Comparison of ENCODE assay signal across 28 mouse cellular contexts in the genomic region with DNA sequence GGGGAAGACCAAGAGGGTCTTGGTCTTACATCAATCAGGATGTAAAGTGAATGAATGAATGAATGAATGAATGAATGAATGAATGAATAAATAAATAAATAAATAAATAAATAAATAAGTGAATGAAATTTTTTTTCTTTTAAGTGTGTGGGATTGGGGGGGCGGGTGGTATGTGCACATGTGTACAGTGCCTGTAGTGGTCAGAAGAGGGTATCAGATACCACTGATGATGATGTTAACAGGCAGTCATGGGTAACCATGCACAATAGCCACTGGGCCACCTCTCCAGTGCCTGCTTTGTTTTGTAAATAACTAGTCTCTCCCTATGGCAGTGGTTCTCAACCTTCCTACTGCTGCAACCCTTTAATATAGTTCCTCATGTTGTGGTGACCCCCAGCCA. TPM values are rescaled to one million over a fixed set of nuclear protein-coding genes. Genes with fewer than 3 reads are reported as not detected.
DNase-seq lines count a peak whose midpoint lies in the region; ATAC-seq lines count a peak whose summit lies in the region.
"Had no signal": no experiment of that assay in that cellular context is flagged by ENCODE, and none has a peak within 500 bp of the region (broad histone marks: within the 10 kb centered on the region; RNA-seq: fewer than 3 reads in every experiment).

No protein-coding gene starts in this region.

- no peaks in the 10 kb centered on the region for H3K27me3 ChIP-seq in hindbrain, embryonic 15.5 days
- H3K27me3 ChIP-seq in hindbrain, embryonic 13.5 days: no peaks in the 10 kb centered on the region
- H3K27me3 ChIP-seq in midbrain, embryonic 11.5 days (ENCODE audit: control insufficient read depth, insufficient read depth, low read length): no peaks in the 10 kb centered on the region
- no peaks in the 10 kb centered on the region for H3K27me3 ChIP-seq in midbrain, embryonic 16.5 days (ENCODE audit: control insufficient read depth, insufficient read depth, low read depth, low read length)
- H3K27me3 ChIP-seq in limb, embryonic 10.5 days (ENCODE audit: low read depth, poor library complexity, severe bottlenecking): no peaks in the 10 kb centered on the region
- H3K27me3 ChIP-seq: embryonic facial prominence, embryonic 12.5 days; forebrain, embryonic 13.5 days; forebrain, embryonic 15.5 days had no signal

- H3K27ac ChIP-seq in hindbrain, embryonic 15.5 days (replicated peaks): no peak overlapping the region
- no peak overlapping the region for H3K27ac ChIP-seq in hindbrain, embryonic 13.5 days
- no peak overlapping the region for H3K27ac ChIP-seq in midbrain, embryonic 11.5 days (ENCODE audit: low read depth, low read length)
- H3K27ac ChIP-seq in midbrain, embryonic 16.5 days (ENCODE audit: low read length): no peak overlapping the region
- H3K27ac ChIP-seq in limb, embryonic 10.5 days: no peak overlapping the region
- H3K27ac ChIP-seq: embryonic facial prominence, embryonic 10.5 days; embryonic facial prominence, embryonic 12.5 days; forebrain, embryonic 13.5 days; forebrain, embryonic 15.5 days had no signal

- DNase-seq in midbrain, embryonic 11.5 days (ENCODE audit: low spot score, missing footprints): no peak
- DNase-seq in limb, embryonic 10.5 days (ENCODE audit: low spot score): peak; percentile 3
- DNase-seq in lung, postnatal 10 days: no peak
- DNase-seq in gastrocnemius, postnatal 36 days: no peak
- DNase-seq: adrenal gland, adult 2 months; adrenal gland, postnatal 10 days; adrenal gland, postnatal 25 days; cerebellum, adult 11-12 months; cerebellum, adult 2 months; cerebellum, adult 9-10 months; cerebellum, postnatal 10 days; cerebellum, postnatal 25 days had no signal

- H3K4me2 ChIP-seq in hindbrain, embryonic 15.5 days: no peak overlapping the region
- H3K4me2 ChIP-seq in hindbrain, embryonic 13.5 days: no peak overlapping the region
- no peak overlapping the region for H3K4me2 ChIP-seq in midbrain, embryonic 11.5 days
- no peak overlapping the region for H3K4me2 ChIP-seq in midbrain, embryonic 16.5 days (ENCODE audit: low read length)
- H3K4me2 ChIP-seq: embryonic facial prominence, embryonic 12.5 days; forebrain, embryonic 13.5 days; forebrain, embryonic 15.5 days had no signal

- H3K4me1 ChIP-seq in hindbrain, embryonic 15.5 days (replicated peaks): no peaks in the 10 kb centered on the region
- no peaks in the 10 kb centered on the region for H3K4me1 ChIP-seq in hindbrain, embryonic 13.5 days (replicated peaks)
- no peaks in the 10 kb centered on the region for H3K4me1 ChIP-seq in midbrain, embryonic 11.5 days (ENCODE audit: control insufficient read depth, insufficient read depth, low read length)
- no peaks in the 10 kb centered on the region for H3K4me1 ChIP-seq in midbrain, embryonic 16.5 days (ENCODE audit: control insufficient read depth, insufficient read depth, low read length)
- H3K4me1 ChIP-seq in limb, embryonic 10.5 days: no peaks in the 10 kb centered on the region
- H3K4me1 ChIP-seq: embryonic facial prominence, embryonic 10.5 days; embryonic facial prominence, embryonic 12.5 days; forebrain, embryonic 13.5 days; forebrain, embryonic 15.5 days had no signal

- H3K4me3 ChIP-seq in hindbrain, embryonic 15.5 days: no peak overlapping the region
- H3K4me3 ChIP-seq in hindbrain, embryonic 13.5 days: no peak overlapping the region
- H3K4me3 ChIP-seq in midbrain, embryonic 11.5 days (ENCODE audit: low read depth, low read length): no peak overlapping the region
- no peak overlapping the region for H3K4me3 ChIP-seq in midbrain, embryonic 16.5 days (ENCODE audit: low read depth, low read length)
- no peak overlapping the region for H3K4me3 ChIP-seq in limb, embryonic 10.5 days
- H3K4me3 ChIP-seq: embryonic facial prominence, embryonic 10.5 days; embryonic facial prominence, embryonic 12.5 days; forebrain, embryonic 13.5 days; forebrain, embryonic 15.5 days had no signal

- H3K9ac ChIP-seq in hindbrain, embryonic 15.5 days: no peak overlapping the region
- H3K9ac ChIP-seq in hindbrain, embryonic 13.5 days: no peak overlapping the region
- no peak overlapping the region for H3K9ac ChIP-seq in midbrain, embryonic 11.5 days (ENCODE audit: low read length)
- no peak overlapping the region for H3K9ac ChIP-seq in midbrain, embryonic 16.5 days (ENCODE audit: low read depth, low read length)
- H3K9ac ChIP-seq: embryonic facial prominence, embryonic 12.5 days; forebrain, embryonic 13.5 days; forebrain, embryonic 15.5 days had no signal

- H3K9me3 ChIP-seq in hindbrain, embryonic 15.5 days: no peaks in the 10 kb centered on the region
- no peaks in the 10 kb centered on the region for H3K9me3 ChIP-seq in hindbrain, embryonic 13.5 days
- no peaks in the 10 kb centered on the region for H3K9me3 ChIP-seq in midbrain, embryonic 11.5 days (ENCODE audit: control insufficient read depth, low read length)
- no peaks in the 10 kb centered on the region for H3K9me3 ChIP-seq in midbrain, embryonic 16.5 days (replicated peaks; ENCODE audit: control insufficient read depth, low read length, poor library complexity, severe bottlenecking)
- no peaks in the 10 kb centered on the region for H3K9me3 ChIP-seq in limb, embryonic 10.5 days (replicated peaks)
- H3K9me3 ChIP-seq: embryonic facial prominence, embryonic 10.5 days; embryonic facial prominence, embryonic 12.5 days; forebrain, embryonic 13.5 days; forebrain, embryonic 15.5 days had no signal

- intact Hi-C loops in gastrocnemius, postnatal 36 days (cut with DNase I): no loop called here

- 78% methylated on average over 1 of the region's 1 CpGs for WGBS in hindbrain, embryonic 15.5 days
- WGBS in hindbrain, embryonic 13.5 days: 83% methylated on average over 1 of the region's 1 CpGs
- WGBS in midbrain, embryonic 11.5 days: 82% methylated on average over 1 of the region's 1 CpGs
- WGBS in midbrain, embryonic 16.5 days: 100% methylated on average over 1 of the region's 1 CpGs
- WGBS in limb, embryonic 10.5 days: 85% methylated on average over 1 of the region's 1 CpGs

- no peaks in the 10 kb centered on the region for H3K36me3 ChIP-seq in hindbrain, embryonic 15.5 days
- H3K36me3 ChIP-seq in hindbrain, embryonic 13.5 days: peaks cover 21% of the 10 kb centered on the region
- peaks cover 3% of the 10 kb centered on the region; the same call in 1 of the 2 replicates for H3K36me3 ChIP-seq in midbrain, embryonic 11.5 days (ENCODE audit: control insufficient read depth, insufficient read depth, low read length)
- H3K36me3 ChIP-seq in midbrain, embryonic 16.5 days (ENCODE audit: control insufficient read depth, insufficient read depth, low read length): no peaks in the 10 kb centered on the region; the same call in 1 of the 2 replicates
- H3K36me3 ChIP-seq in limb, embryonic 10.5 days: peaks cover 29% of the 10 kb centered on the region
- H3K36me3 ChIP-seq: forebrain, embryonic 15.5 days had no signal

- ATAC-seq in hindbrain, embryonic 15.5 days (ENCODE audit: low FRiP score, low read depth): 0 out of 2 replicates have a peak, but pooled peaks have one; percentile 56
- ATAC-seq in hindbrain, embryonic 13.5 days (ENCODE audit: low FRiP score): no peak
- ATAC-seq in midbrain, embryonic 11.5 days (ENCODE audit: low FRiP score): peak; percentile 54; the same call in 1 of the 2 replicates
- ATAC-seq in midbrain, embryonic 16.5 days: no peak
- ATAC-seq in granulocyte monocyte progenitor cell, adult 5-6 weeks (replicated peaks; ENCODE audit: poor library complexity, severe bottlenecking): peak; percentile 28; the same call in 1 of the 2 replicates
- ATAC-seq: forebrain, embryonic 13.5 days; forebrain, embryonic 15.5 days had no signal

RNA-seq across cellular contexts. Expression of a gene that starts 9.2 kb away (rescaled TPM):
- 17.7 and 21.9 TPM in 2 replicates for polyA plus RNA-seq in hindbrain, embryonic 15.5 days (2015; fragmentation: Nextera tagmentation; extraction: Ambion mirVana)
- 14.5 and 16.5 TPM in 2 replicates for polyA plus RNA-seq in hindbrain, embryonic 13.5 days (2015; fragmentation: Nextera tagmentation; extraction: Ambion mirVana)
- polyA plus RNA-seq in midbrain, embryonic 11.5 days (2014; fragmentation: Nextera tagmentation; extraction: Ambion mirVana): 10.5 and 13.4 TPM in 2 replicates
- 19.2 and 22.4 TPM in 2 replicates for polyA plus RNA-seq in midbrain, embryonic 16.5 days (2015; fragmentation: Nextera tagmentation; extraction: Ambion mirVana)
- total RNA-seq in granulocyte monocyte progenitor cell, adult 5-6 weeks (2014; fragmentation: Nextera tagmentation): 13.9 and 14.8 TPM in 2 replicates
- total RNA-seq in granulocyte monocyte progenitor cell, adult 5-6 weeks (2017): 5.3 and 7.9 TPM in 2 replicates
- polyA plus RNA-seq in limb, embryonic 10.5 days (2016; fragmentation: Nextera tagmentation; extraction: Ambion mirVana): 26.6 and 29.3 TPM in 2 replicates
- under 1 TPM; 0.56 to 0.96 TPM for total RNA-seq in gastrocnemius, postnatal 36 days (2021)

RNA-seq across cellular contexts. Expression of a gene that starts 30.6 kb away (rescaled TPM):
- polyA plus RNA-seq in hindbrain, embryonic 15.5 days (2015; fragmentation: Nextera tagmentation; extraction: Ambion mirVana): 64.8 and 75.6 TPM in 2 replicates
- 52.4 and 57.1 TPM in 2 replicates for polyA plus RNA-seq in hindbrain, embryonic 13.5 days (2015; fragmentation: Nextera tagmentation; extraction: Ambion mirVana)
- polyA plus RNA-seq in midbrain, embryonic 11.5 days (2014; fragmentation: Nextera tagmentation; extraction: Ambion mirVana): 33.0 and 41.8 TPM in 2 replicates
- polyA plus RNA-seq in midbrain, embryonic 16.5 days (2015; fragmentation: Nextera tagmentation; extraction: Ambion mirVana): 56.2 and 56.8 TPM in 2 replicates
- 24.4 and 24.8 TPM in 2 replicates for total RNA-seq in granulocyte monocyte progenitor cell, adult 5-6 weeks (2014; fragmentation: Nextera tagmentation)
- 10.8 and 16.8 TPM in 2 replicates for total RNA-seq in granulocyte monocyte progenitor cell, adult 5-6 weeks (2017)
- polyA plus RNA-seq in limb, embryonic 10.5 days (2016; fragmentation: Nextera tagmentation; extraction: Ambion mirVana): 71.3 and 79.8 TPM in 2 replicates
- 10 to 100 TPM; 14.0 to 15.2 TPM for total RNA-seq in gastrocnemius, postnatal 36 days (2021)

RNA-seq across cellular contexts. Expression of a gene that starts 55.9 kb away (rescaled TPM):
- polyA plus RNA-seq in hindbrain, embryonic 15.5 days (2015; fragmentation: Nextera tagmentation; extraction: Ambion mirVana): not detected in 2 replicates
- polyA plus RNA-seq in hindbrain, embryonic 13.5 days (2015; fragmentation: Nextera tagmentation; extraction: Ambion mirVana): not detected in 2 replicates
- polyA plus RNA-seq in midbrain, embryonic 11.5 days (2014; fragmentation: Nextera tagmentation; extraction: Ambion mirVana): not detected in 2 replicates
- 0.10 TPM in 1 of 2 replicates, not detected in the other for polyA plus RNA-seq in midbrain, embryonic 16.5 days (2015; fragmentation: Nextera tagmentation; extraction: Ambion mirVana)
- total RNA-seq in granulocyte monocyte progenitor cell, adult 5-6 weeks (2014; fragmentation: Nextera tagmentation): not detected in 2 replicates
- total RNA-seq in granulocyte monocyte progenitor cell, adult 5-6 weeks (2017): not detected in 2 replicates
- not detected in 2 replicates for polyA plus RNA-seq in limb, embryonic 10.5 days (2016; fragmentation: Nextera tagmentation; extraction: Ambion mirVana)
- total RNA-seq in gastrocnemius, postnatal 36 days (2021): not detected
- total RNA-seq: adrenal gland, adult 2 months; adrenal gland, postnatal 10 days; adrenal gland, postnatal 25 days; adrenal gland, postnatal 4 days; ES-E14; MEL had no signal
- polyA plus RNA-seq: adrenal gland, adult 2 months; brain, embryonic 14.5 days; C2C12; cerebellum, adult 2 months; cortical plate, adult 2 months; embryonic facial prominence, embryonic 10.5 days; embryonic facial prominence, embryonic 12.5 days; embryonic facial prominence, embryonic 14.5 days; forebrain, embryonic 11.5 days; forebrain, embryonic 13.5 days; forebrain, embryonic 15.5 days had no signal

Comparison
In these comparisons a context has a peak if more than half of its experiments do, and no peak if none do; other contexts are left out.
1. ATAC-seq: peak in hindbrain, embryonic 15.5 days (single experiment), midbrain, embryonic 11.5 days (single experiment) and granulocyte monocyte progenitor cell, adult 5-6 weeks (single experiment); none in hindbrain, embryonic 13.5 days (single experiment) and midbrain, embryonic 16.5 days (single experiment).